Mouse (Mus musculus) naive thymus-derived CD4-positive, alpha-beta T cell, adult 5 months (primary cell): ENCODE measurements around the gene Klrb1c. TPM values are rescaled to one million over a fixed set of nuclear protein-coding genes. Genes with fewer than 3 reads are reported as not detected.

Experiments used
- polyA plus RNA-seq: library from polyadenylated mRNA; unstranded; fragments of 100-300 nt; shearing (Covaris generic); gene quantifications from one replicate; pipeline ENCODE4 v1.2.1, GENCODE M21; 2017

Klrb1c gene
- 0.30 TPM for polyA plus RNA-seq

GRCm38 (mm10) chr6:128789115-128789514 lies at the start of gene Klrb1c:
Gene Klrb1c (minus strand): TSS chr6:128789215.

GRCm38 (mm10) chr6:128826132-128826531 lies 37.1 kb upstream of the Klrb1c start, which contains the start of the genes Gm44511 and Klrb1b:
Gene Gm44511 (minus strand): TSS chr6:128826315.
Gene Klrb1b (minus strand): TSS chr6:128826331.

Other genes with a start within 250 kb of the Klrb1c start
- not detected for gene A2ml1, start 207.6 kb downstream of the Klrb1c start, polyA plus RNA-seq
- not detected for gene Klrb1a, start 165.7 kb downstream of the Klrb1c start, polyA plus RNA-seq
- gene Clec2h, start 126.8 kb downstream of the Klrb1c start, polyA plus RNA-seq: not detected
- 0.55 TPM for gene Klrb1, start 66.2 kb downstream of the Klrb1c start, polyA plus RNA-seq
- not detected for gene Gm44511, start 37.1 kb upstream of the Klrb1c start, polyA plus RNA-seq
- gene Klrb1b, start 37.1 kb upstream of the Klrb1c start, polyA plus RNA-seq: not detected
- 63.9 TPM for gene Clec2i, start 98.4 kb upstream of the Klrb1c start, polyA plus RNA-seq
- gene BC035044, start 101.9 kb upstream of the Klrb1c start, polyA plus RNA-seq: 1.6 TPM
- gene Clec2g, start 145.2 kb upstream of the Klrb1c start, polyA plus RNA-seq: not detected